11 mouse cellular contexts compared by ENCODE assay signal in genomic region chr12:79762570-79763275, GRCm38 (mm10).
A peak's percentile ranks its signal among the peaks of the same experiment; 100 is the strongest.
DNase-seq lines count a peak whose midpoint lies in the region; ATAC-seq and TF ChIP-seq lines count a peak whose summit lies in the region.
"Had no signal": no experiment of that assay in that cellular context is flagged by ENCODE, and none has a peak within 500 bp of the region (broad histone marks: within the 10 kb centered on the region; RNA-seq: fewer than 3 reads in every experiment).

No protein-coding gene starts in this region.

- no peaks in the 10 kb centered on the region for H3K9me3 ChIP-seq in heart, embryonic 13.5 days
- H3K9me3 ChIP-seq in midbrain, embryonic 10.5 days (replicated peaks): no peaks in the 10 kb centered on the region
- no peaks in the 10 kb centered on the region for H3K9me3 ChIP-seq in midbrain, embryonic 15.5 days
- H3K9me3 ChIP-seq in embryonic facial prominence, embryonic 12.5 days: no peaks in the 10 kb centered on the region

- TF ChIP-seq CTCF in small intestine, adult 2 months (IDR thresholded peaks at IDR 0.05; ENCODE audit: extremely low read depth, insufficient read length, insufficient replicate concordance, low read depth, low read length): no peak

- ATAC-seq in heart, embryonic 13.5 days (ENCODE audit: extremely low read depth, insufficient number of reproducible peaks, low FRiP score, low TSS enrichment): no peak
- no peak for ATAC-seq in midbrain, embryonic 15.5 days (replicated peaks)
- ATAC-seq in embryonic facial prominence, embryonic 12.5 days (ENCODE audit: insufficient number of reproducible peaks, insufficient read depth, low FRiP score, low TSS enrichment): no peak
- ATAC-seq: hindbrain, embryonic 16.5 days; midbrain, embryonic 16.5 days had no signal

- H3K36me3 ChIP-seq in heart, embryonic 13.5 days: no peaks in the 10 kb centered on the region
- H3K36me3 ChIP-seq in midbrain, embryonic 10.5 days: no peaks in the 10 kb centered on the region
- no peaks in the 10 kb centered on the region for H3K36me3 ChIP-seq in midbrain, embryonic 15.5 days (replicated peaks)
- H3K36me3 ChIP-seq in embryonic facial prominence, embryonic 12.5 days: no peaks in the 10 kb centered on the region
- H3K36me3 ChIP-seq in small intestine, adult 2 months (ENCODE audit: control insufficient read depth, insufficient read depth, low read length): no peaks in the 10 kb centered on the region

- peaks cover 64% of the 10 kb centered on the region for H3K4me1 ChIP-seq in heart, embryonic 13.5 days
- peaks cover 36% of the 10 kb centered on the region for H3K4me1 ChIP-seq in midbrain, embryonic 10.5 days
- no peaks in the 10 kb centered on the region for H3K4me1 ChIP-seq in midbrain, embryonic 15.5 days
- H3K4me1 ChIP-seq in embryonic facial prominence, embryonic 12.5 days: peaks cover 9% of the 10 kb centered on the region
- peaks cover 12% of the 10 kb centered on the region; the same call in 1 of the 2 replicates for H3K4me1 ChIP-seq in small intestine, adult 2 months (ENCODE audit: control insufficient read depth, insufficient read depth, insufficient read length, low read length)

- DNase-seq in heart, postnatal 14 days: no peak
- DNase-seq in midbrain, embryonic 10.5 days (ENCODE audit: low spot score): no peak
- DNase-seq in left cerebral cortex, adult 11 months (ENCODE audit: low spot score): no peak
- no peak for DNase-seq in gastrocnemius, postnatal 36 days
- DNase-seq: lung, adult 2 months had no signal

- H3K4me2 ChIP-seq in heart, embryonic 13.5 days: no peak overlapping the region
- no peak overlapping the region for H3K4me2 ChIP-seq in midbrain, embryonic 15.5 days
- H3K4me2 ChIP-seq in embryonic facial prominence, embryonic 12.5 days (replicated peaks): no peak overlapping the region

- TF ChIP-seq POLR2A in small intestine, adult 2 months (IDR thresholded peaks at IDR 0.05; ENCODE audit: low read depth, low read length): no peak

- H3K9ac ChIP-seq in heart, embryonic 13.5 days: no peak overlapping the region; the same call in 1 of the 2 replicates
- no peak overlapping the region for H3K9ac ChIP-seq in midbrain, embryonic 15.5 days
- H3K9ac ChIP-seq in embryonic facial prominence, embryonic 12.5 days: no peak overlapping the region

- H3K27ac ChIP-seq in heart, embryonic 13.5 days (replicated peaks): peak overlapping the region; percentile 78
- peak overlapping the region; percentile 68; the same call in 1 of the 2 replicates for H3K27ac ChIP-seq in midbrain, embryonic 10.5 days (replicated peaks)
- no peak overlapping the region for H3K27ac ChIP-seq in midbrain, embryonic 15.5 days
- H3K27ac ChIP-seq in embryonic facial prominence, embryonic 12.5 days: 0 out of 2 replicates have a peak overlapping the region, but pooled peaks have one; percentile 47
- H3K27ac ChIP-seq in small intestine, adult 2 months (ENCODE audit: insufficient read depth, low read depth, low read length): 0 out of 2 replicates have a peak overlapping the region, but pooled peaks have one; percentile 0

- H3K4me3 ChIP-seq in heart, embryonic 13.5 days: no peak overlapping the region
- H3K4me3 ChIP-seq in midbrain, embryonic 10.5 days: no peak overlapping the region
- no peak overlapping the region for H3K4me3 ChIP-seq in midbrain, embryonic 15.5 days
- no peak overlapping the region for H3K4me3 ChIP-seq in embryonic facial prominence, embryonic 12.5 days
- H3K4me3 ChIP-seq in small intestine, adult 2 months (ENCODE audit: low read depth, low read length): no peak overlapping the region

- no peaks in the 10 kb centered on the region for H3K27me3 ChIP-seq in heart, embryonic 13.5 days (replicated peaks)
- H3K27me3 ChIP-seq in midbrain, embryonic 10.5 days (ENCODE audit: low read depth, poor library complexity, severe bottlenecking): no peaks in the 10 kb centered on the region
- no peaks in the 10 kb centered on the region for H3K27me3 ChIP-seq in midbrain, embryonic 15.5 days (replicated peaks)
- H3K27me3 ChIP-seq in embryonic facial prominence, embryonic 12.5 days: no peaks in the 10 kb centered on the region
- no peaks in the 10 kb centered on the region for H3K27me3 ChIP-seq in small intestine, adult 2 months (ENCODE audit: control insufficient read depth, insufficient read depth, low read length)

- WGBS in heart, embryonic 13.5 days: 23% methylated on average over 7 of the region's 7 CpGs
- WGBS in midbrain, embryonic 10.5 days: 78% methylated on average over 7 of the region's 7 CpGs
- 86% methylated on average over 7 of the region's 7 CpGs for WGBS in midbrain, embryonic 15.5 days
- WGBS in embryonic facial prominence, embryonic 12.5 days: 64% methylated on average over 7 of the region's 7 CpGs
- 47% methylated on average over 7 of the region's 7 CpGs for WGBS in small intestine, adult 2 months

- intact Hi-C loops in heart, postnatal 14 days (cut with DNase I): no loop called here
- intact Hi-C loops in gastrocnemius, postnatal 36 days (cut with DNase I): no loop called here
